Mouse (Mus musculus) hindbrain, embryonic 14.5 days (tissue): ENCODE data around the gene Gjb5. TPM values are rescaled to one million over a fixed set of nuclear protein-coding genes. Genes with fewer than 3 reads are reported as not detected.

Experiments
- ATAC-seq: fragments of 200-750 bp; cut with Nextera tagmentation; 2 replicates; pipeline ENCODE4 v1.8.0; 2017; ENCODE audit warnings: moderate number of reproducible peaks, mild to moderate bottlenecking, moderate TSS enrichment, moderate library complexity; ENCODE audit not compliant: low FRiP score
- DNase-seq: peaks from one replicate; pipeline ENCODE4 v3.0.0-alpha.2; 2015; ENCODE audit warnings: low spot score
- H3K27ac ChIP-seq: fragments of 300-500 bp; sonication (generic); 2 replicates; pipeline ENCODE4 v1.5.1; 2014; ENCODE audit warnings: mild to moderate bottlenecking, moderate library complexity
- H3K27me3 ChIP-seq: fragments of 300-500 bp; sonication (generic); 2 replicates; pipeline ENCODE4 v1.6.1; 2014; ENCODE audit warnings: mild to moderate bottlenecking, low read length, mixed read lengths; ENCODE audit not compliant: control insufficient read depth, insufficient read depth
- H3K36me3 ChIP-seq: fragments of 300-500 bp; sonication (generic); replicated peaks from 2 replicates; pipeline ENCODE4 v1.6.1; 2014; ENCODE audit not compliant: control insufficient read depth, insufficient read depth
- H3K4me1 ChIP-seq: fragments of 300-500 bp; sonication (generic); replicated peaks from 2 replicates; pipeline ENCODE4 v1.6.1; 2014; ENCODE audit warnings: antibody characterized with exemption, low read length, mixed read lengths; ENCODE audit not compliant: control insufficient read depth, insufficient read depth
- H3K4me2 ChIP-seq: fragments of 300-500 bp; sonication (generic); replicated peaks from 2 replicates; pipeline ENCODE4 v1.6.1; 2014; ENCODE audit warnings: mild to moderate bottlenecking, moderate library complexity
- H3K4me3 ChIP-seq: fragments of 300-500 bp; sonication (generic); replicated peaks from 2 replicates; pipeline ENCODE4 v1.5.1; 2014; ENCODE audit warnings: mild to moderate bottlenecking, low read length
- H3K9ac ChIP-seq: fragments of 300-500 bp; sonication (generic); 2 replicates; pipeline ENCODE4 v1.6.1; 2014
- H3K9me3 ChIP-seq: fragments of 300-500 bp; sonication (generic); 2 replicates; pipeline ENCODE4 v1.6.1; 2016; ENCODE audit warnings: low read length; ENCODE audit not compliant: control insufficient read depth
- WGBS: fragments of 180-500 bp; shearing (Covaris S2); extraction: QIAGEN DNeasy Blood & Tissue Kit; methylation state at CpG from one replicate; pipeline ENCODE4 v1.1.7; 2014; 5-methylcytosine and 5-hydroxymethylcytosine counted together
- polyA plus RNA-seq: library from polyadenylated mRNA; unstranded; fragments of >200 nt; fragmentation: Nextera tagmentation; extraction: Ambion mirVana; gene quantifications from 2 replicates; pipeline ENCODE4 v1.2.1, GENCODE M21; 2014

Gene Gjb5
- 0.12 and 0.21 TPM in 2 replicates for polyA plus RNA-seq

DNA sequence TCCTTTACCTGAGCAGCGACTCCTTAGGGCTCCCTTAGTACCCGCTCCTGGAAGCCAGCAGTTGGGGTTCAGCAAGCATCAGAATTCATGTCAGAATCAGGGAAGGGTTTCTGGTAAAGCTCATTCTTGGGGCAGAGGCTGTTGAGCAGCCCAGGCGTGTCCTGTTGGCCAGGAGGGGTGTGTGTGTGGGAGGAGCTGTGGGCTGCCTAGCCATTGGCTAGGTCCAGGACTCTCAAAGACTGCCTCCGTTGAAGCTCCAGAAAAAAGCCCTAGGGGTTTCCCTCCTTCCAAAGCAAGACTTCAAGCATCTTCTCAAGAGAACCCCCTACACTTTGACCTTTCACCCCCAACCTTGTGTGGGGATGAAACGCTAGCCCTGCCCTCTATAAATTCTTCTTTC is at the start of gene Gjb5:
TSS of gene Gjb5 (minus strand) at position 164 of the 400 bp plus-strand sequence.
- no peak for DNase-seq
- H3K4me2 ChIP-seq: no peak within 1 kb of the TSS
- no peaks in the 10 kb centered on the region for H3K27me3 ChIP-seq
- WGBS: 36% methylated on average over 5 of the region's 5 CpGs
- 0 out of 2 replicates have a peak, but pooled peaks cover 8% of the 10 kb centered on the region for H3K4me1 ChIP-seq
- no peaks in the 10 kb centered on the region for H3K9me3 ChIP-seq
- H3K9ac ChIP-seq: no peak within 1 kb of the TSS
- no peak within 1 kb of the TSS for H3K27ac ChIP-seq
- H3K36me3 ChIP-seq: no peaks in the 10 kb centered on the region
- ATAC-seq: no peak
- H3K4me3 ChIP-seq: no peak within 1 kb of the TSS

DNA sequence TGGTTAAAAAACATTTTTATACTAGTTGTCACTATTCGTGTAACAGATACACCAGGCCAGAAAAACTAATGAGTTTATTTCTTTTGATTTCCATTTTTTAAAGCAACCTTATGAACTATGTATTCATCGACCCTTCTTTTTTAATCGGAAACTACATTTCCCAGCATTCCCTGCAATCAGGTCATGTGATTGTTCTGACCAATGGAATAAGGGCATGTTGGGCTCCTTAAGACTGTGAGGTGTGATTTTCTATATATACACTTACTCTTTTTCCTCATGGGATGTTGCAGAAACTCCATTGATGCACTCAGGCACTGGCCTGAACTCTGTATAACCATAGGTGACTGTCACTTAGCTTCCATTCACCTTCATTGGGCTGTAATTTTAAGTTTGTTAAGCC is 44.6 kb upstream of the Gjb5 start:
- 59% methylated on average over 3 of the region's 3 CpGs for WGBS
- no peak overlapping the region for H3K27ac ChIP-seq
- H3K9ac ChIP-seq: no peak overlapping the region
- no peaks in the 10 kb centered on the region for H3K36me3 ChIP-seq
- no peaks in the 10 kb centered on the region for H3K27me3 ChIP-seq
- H3K9me3 ChIP-seq: no peaks in the 10 kb centered on the region
- DNase-seq (peak; percentile 71), ATAC-seq (no peak)
- H3K4me3 ChIP-seq: no peak overlapping the region
- no peak overlapping the region for H3K4me2 ChIP-seq
- H3K4me1 ChIP-seq: no peaks in the 10 kb centered on the region

DNA sequence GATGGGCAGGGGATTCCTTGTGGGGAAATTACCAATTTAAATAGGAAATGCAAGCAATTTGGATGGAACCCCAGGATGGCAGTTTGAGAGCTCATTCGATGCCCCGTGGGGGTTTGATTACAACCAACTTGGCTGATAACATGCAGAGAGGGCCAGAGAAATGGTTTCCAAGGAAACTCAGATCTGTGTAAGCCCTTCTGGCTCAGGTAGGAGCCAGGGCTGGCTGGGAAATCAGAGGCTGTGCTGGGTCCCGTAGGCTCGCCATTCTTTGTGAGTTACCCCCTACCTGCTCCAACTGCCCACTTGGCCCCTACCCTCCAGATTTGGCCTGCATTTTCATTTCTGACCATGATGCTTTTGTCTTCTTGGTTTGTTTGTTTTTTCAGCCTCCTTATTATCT is 44.2 kb upstream of the Gjb5 start:
- H3K4me3 ChIP-seq: no peak overlapping the region
- no peaks in the 10 kb centered on the region for H3K4me1 ChIP-seq
- no peaks in the 10 kb centered on the region for H3K9me3 ChIP-seq
- no peaks in the 10 kb centered on the region for H3K36me3 ChIP-seq
- no peak overlapping the region for H3K9ac ChIP-seq
- DNase-seq (no peak), ATAC-seq (no peak)
- H3K27ac ChIP-seq: no peak overlapping the region
- no peaks in the 10 kb centered on the region for H3K27me3 ChIP-seq
- 76% methylated on average over 4 of the region's 4 CpGs for WGBS
- H3K4me2 ChIP-seq: no peak overlapping the region

DNA sequence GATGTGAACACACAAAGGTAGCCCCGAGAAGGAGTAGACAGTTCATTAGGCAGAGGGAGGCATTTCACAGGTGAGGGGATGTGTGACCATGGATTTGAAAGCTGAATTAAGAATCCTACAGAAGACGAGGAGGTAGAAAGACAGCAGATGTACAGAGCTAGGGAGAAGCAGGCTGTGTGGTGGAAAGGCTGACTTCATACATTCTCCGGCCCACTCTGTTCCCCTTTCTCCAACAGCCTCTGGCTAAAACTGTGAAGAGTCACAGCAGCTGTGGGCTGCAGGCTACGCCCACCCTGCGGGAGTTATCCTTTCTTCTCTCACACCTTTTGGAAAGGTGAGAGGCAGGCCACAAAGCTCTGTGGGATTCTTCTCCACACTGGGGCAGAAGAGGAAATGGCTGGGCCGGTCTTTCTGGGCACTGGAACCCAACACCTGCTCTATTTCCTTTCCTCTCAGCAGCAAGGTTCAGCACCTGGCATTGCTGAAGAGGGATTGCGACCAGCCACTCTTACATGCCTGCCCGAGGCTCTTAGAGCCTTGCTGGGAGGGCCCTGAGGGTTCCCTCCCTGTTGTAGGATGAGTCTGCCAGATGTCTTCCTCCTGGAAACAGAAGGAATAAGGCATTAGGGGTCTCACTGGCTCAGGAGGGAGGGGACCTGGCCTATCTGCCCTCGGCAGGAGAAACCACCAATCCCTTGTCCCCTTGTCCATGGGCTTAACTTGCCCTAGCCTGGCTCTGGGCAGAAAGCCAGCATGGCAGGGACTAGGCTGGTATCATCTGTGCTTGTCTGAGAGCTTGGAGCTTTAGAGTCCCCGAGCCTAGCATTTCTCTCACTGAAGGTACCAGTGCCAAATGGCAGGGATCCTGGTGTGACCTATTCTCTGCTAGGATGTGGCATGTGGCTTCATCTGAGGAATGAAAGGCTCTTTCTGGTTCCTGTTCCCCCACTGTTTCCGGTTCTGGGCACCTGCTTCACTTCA is 42.5 kb upstream of the Gjb5 start:
- no peak for DNase-seq
- no peak overlapping the region for H3K4me3 ChIP-seq
- H3K27ac ChIP-seq: no peak overlapping the region
- no peaks in the 10 kb centered on the region for H3K9me3 ChIP-seq
- no peak overlapping the region for H3K9ac ChIP-seq
- H3K4me2 ChIP-seq: no peak overlapping the region
- no peaks in the 10 kb centered on the region for H3K4me1 ChIP-seq
- 68% methylated on average over 11 of the region's 11 CpGs for WGBS
- no peaks in the 10 kb centered on the region for H3K27me3 ChIP-seq
- H3K36me3 ChIP-seq: no peaks in the 10 kb centered on the region
- peak; percentile 35; the same call in 1 of the 2 replicates for ATAC-seq

DNA sequence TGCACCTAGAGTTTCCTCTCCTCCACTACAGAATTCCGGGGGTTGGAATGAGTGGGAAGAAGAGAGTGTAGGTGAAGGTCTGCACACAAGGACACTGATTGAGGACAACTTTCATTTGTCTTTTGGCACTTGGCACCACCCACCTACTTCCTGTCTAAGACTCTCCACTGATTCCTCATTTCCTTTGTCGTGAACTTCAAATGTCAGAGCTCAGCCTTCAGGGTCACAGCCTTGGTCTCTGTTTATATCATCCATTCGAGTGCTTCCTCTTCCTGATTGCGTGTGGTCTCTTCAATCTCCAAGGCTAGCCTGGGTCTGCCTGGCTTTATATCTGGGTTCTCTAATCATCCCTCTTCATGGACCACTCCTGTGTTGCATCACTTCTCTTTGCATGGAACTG is 37.6 kb upstream of the Gjb5 start:
- Histone ChIP-seq H3K9ac (no peak overlapping the region), H3K27me3 (no peaks in the 10 kb centered on the region), H3K27ac (no peak overlapping the region), H3K4me1 (no peaks in the 10 kb centered on the region), H3K4me3 (no peak overlapping the region), H3K4me2 (no peak overlapping the region), H3K36me3 (no peaks in the 10 kb centered on the region), H3K9me3 (0 out of 2 replicates have a peak, but pooled peaks cover 5% of the 10 kb centered on the region)
- ATAC-seq (no peak), DNase-seq (no peak)
- WGBS: 83% methylated on average over 4 of the region's 4 CpGs

DNA sequence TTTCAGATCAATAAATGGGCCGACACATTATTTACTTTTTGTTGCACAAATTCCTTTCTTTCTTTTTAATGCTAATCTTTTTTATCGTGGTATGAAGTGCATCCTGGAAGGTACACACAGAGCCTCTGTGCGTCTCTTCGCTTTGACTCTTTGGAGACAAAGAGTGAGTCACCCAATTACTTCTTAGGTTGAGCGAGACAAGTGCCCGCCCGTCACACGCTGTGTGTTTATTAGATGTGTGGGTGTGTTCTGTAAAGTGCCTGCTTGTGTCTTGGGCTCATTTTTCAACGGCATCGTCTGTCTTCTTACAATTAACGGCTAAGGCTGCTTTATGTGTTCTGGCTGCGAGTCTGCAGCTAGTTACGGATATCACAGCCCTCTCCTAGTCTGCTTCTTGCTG is 31.7 kb upstream of the Gjb5 start:
- no peaks in the 10 kb centered on the region for H3K27me3 ChIP-seq
- peaks cover 7% of the 10 kb centered on the region; the same call in 1 of the 2 replicates for H3K4me1 ChIP-seq
- ATAC-seq (no peak), DNase-seq (no peak)
- H3K36me3 ChIP-seq: no peaks in the 10 kb centered on the region
- no peak overlapping the region for H3K27ac ChIP-seq
- no peak overlapping the region for H3K4me3 ChIP-seq
- peak overlapping the region; percentile 19; the same call in 1 of the 2 replicates for H3K4me2 ChIP-seq
- H3K9ac ChIP-seq: 0 out of 2 replicates have a peak overlapping the region, but pooled peaks have one; percentile 24
- 0 out of 2 replicates have a peak, but pooled peaks cover 5% of the 10 kb centered on the region for H3K9me3 ChIP-seq
- 39% methylated on average over 13 of the region's 13 CpGs for whole genome bisulfite sequencing

DNA sequence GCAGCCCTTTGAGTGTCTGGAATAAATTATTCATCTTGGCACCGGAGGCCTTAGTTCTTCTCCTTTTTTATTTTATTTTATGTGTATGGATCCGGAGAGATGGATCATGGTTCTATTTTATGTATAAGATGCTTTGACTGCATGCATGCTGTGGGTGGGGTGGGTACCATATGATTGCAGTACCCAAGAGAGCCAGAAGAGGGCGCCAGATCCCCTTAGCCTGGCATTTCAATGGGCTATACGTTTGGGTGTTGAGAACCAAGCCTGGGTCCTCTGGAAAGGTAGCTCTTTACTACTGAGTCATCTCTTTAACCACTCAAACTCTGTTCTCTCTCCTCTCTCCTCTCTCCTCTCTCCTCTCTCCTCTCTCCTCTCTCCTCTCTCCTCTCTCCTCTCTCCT is 19.4 kb upstream of the Gjb5 start:
- Histone ChIP-seq H3K27me3 (no peaks in the 10 kb centered on the region), H3K36me3 (no peaks in the 10 kb centered on the region), H3K9ac (no peak overlapping the region), H3K4me2 (no peak overlapping the region), H3K4me3 (no peak overlapping the region), H3K9me3 (no peaks in the 10 kb centered on the region), H3K27ac (no peak overlapping the region), H3K4me1 (0 out of 2 replicates have a peak, but pooled peaks cover 3% of the 10 kb centered on the region)
- DNase-seq: no peak
- no peak for ATAC-seq
- WGBS: 36% methylated on average over 4 of the region's 4 CpGs

DNA sequence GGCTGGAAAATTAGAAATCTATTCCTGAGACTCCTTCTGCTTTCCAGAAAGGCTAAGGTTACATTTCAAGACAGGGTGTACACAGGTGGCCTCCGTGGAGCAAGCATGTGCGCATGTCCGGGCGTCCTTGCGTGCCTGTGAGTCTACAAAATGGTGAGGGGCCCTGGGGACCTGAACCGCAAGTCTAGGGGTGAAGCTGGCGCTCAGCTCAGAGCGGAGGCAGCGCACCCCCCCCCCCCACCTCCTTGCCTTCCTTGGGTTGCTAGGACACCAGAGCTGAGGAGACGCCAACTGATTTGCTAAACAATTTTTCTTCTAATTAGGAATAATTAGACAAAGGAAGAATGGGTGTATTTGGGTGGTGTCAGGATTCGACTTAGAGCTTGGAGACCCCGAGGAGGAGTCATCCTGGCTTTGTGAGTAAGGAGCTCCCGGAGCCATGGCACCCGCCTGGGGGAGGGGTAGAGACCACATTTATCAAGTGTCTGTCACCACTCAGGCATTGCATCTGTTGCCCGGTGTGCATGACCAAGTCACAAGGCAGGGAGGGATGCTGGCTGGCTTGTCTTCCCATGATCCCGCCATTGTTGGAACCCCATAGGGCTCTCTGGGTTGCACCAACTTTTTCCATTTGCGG is 17.7 kb upstream of the Gjb5 start:
- Histone ChIP-seq H3K4me3 (no peak overlapping the region), H3K27me3 (no peaks in the 10 kb centered on the region), H3K27ac (no peak overlapping the region), H3K36me3 (no peaks in the 10 kb centered on the region), H3K4me2 (peak overlapping the region; percentile 19), H3K9me3 (no peaks in the 10 kb centered on the region), H3K4me1 (0 out of 2 replicates have a peak, but pooled peaks cover 3% of the 10 kb centered on the region), H3K9ac (no peak overlapping the region)
- ATAC-seq (peak; percentile 40; the same call in 1 of the 2 replicates), DNase-seq (peak; percentile 56)
- WGBS: 45% methylated on average over 17 of the region's 17 CpGs

DNA sequence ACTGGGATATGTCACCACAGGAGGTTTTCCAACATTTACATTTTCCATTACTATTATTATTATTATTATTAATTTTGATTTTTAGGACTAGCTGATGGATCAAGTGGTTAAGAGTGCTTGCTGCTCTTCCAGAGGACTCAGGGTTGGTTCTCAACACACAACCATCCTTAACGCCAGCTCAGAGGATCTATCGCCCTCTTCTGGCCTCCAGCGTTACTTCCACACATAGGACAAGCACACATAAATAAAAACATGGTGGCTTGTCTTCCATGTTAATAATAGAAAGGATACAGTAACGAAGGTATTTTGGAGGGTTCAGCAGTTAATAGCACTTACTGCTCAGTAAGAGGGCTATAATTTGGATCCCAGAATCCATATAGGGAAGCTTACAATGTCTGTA is 16.7 kb upstream of the Gjb5 start:
- no peak overlapping the region for H3K9ac ChIP-seq
- 86% methylated on average over 4 of the region's 4 CpGs for WGBS
- H3K27me3 ChIP-seq: no peaks in the 10 kb centered on the region
- 0 out of 2 replicates have a peak, but pooled peaks cover 3% of the 10 kb centered on the region for H3K4me1 ChIP-seq
- no peak overlapping the region for H3K4me2 ChIP-seq
- no peaks in the 10 kb centered on the region for H3K36me3 ChIP-seq
- no peak overlapping the region for H3K27ac ChIP-seq
- no peak for ATAC-seq
- H3K4me3 ChIP-seq: no peak overlapping the region
- H3K9me3 ChIP-seq: no peaks in the 10 kb centered on the region
- DNase-seq: no peak
